In the genomic region with DNA sequence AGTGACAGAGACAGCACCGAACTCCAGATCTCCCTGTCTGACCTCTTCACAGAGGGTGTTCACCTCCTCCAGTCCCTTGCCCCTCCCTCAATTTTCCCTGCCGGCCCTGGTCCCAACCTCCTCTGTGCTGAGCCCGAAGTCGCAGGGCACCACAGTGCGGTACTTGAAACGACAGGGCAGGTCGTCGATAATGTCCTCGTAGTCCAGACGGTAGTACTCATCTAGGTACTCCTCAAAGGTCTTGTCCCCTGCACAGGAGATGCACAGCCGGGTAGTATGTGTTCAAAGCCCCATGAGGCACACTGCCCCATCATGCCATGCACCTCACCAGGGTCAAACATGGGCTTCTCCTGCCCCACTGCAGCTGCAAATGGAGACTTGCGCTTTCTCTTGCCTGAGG, we compare ENCODE assay signal across 20 mouse cellular contexts. TPM values are rescaled to one million over a fixed set of nuclear protein-coding genes. Genes with fewer than 3 reads are reported as not detected.
"Had no signal": no experiment of that assay in that cellular context is flagged by ENCODE, and none has a peak within 500 bp of the region (broad histone marks: within the 10 kb centered on the region; RNA-seq: fewer than 3 reads in every experiment).

No protein-coding gene starts in this region.

- DNase-seq: kidney, adult 18-20 months; kidney, adult 9 months; kidney, postnatal 14 days; kidney, postnatal 4 days; left cerebral cortex, postnatal 4 days; lung, adult 18-20 months; lung, postnatal 10 days; lung, postnatal 36 days; retina, postnatal 1 day; right cerebral cortex, postnatal 25 days; thymus, adult 18-20 months; thymus, postnatal 36 days had no signal

- ATAC-seq: intestine, embryonic 15.5 days had no signal

- H3K4me2 ChIP-seq: intestine, embryonic 15.5 days; limb, embryonic 12.5 days; limb, embryonic 15.5 days; lung, embryonic 15.5 days; midbrain, embryonic 15.5 days; neural tube, embryonic 13.5 days had no signal

- H3K9ac ChIP-seq: intestine, embryonic 15.5 days; limb, embryonic 12.5 days; limb, embryonic 15.5 days; lung, embryonic 15.5 days; midbrain, embryonic 15.5 days; neural tube, embryonic 13.5 days had no signal

- H3K4me3 ChIP-seq: intestine, embryonic 15.5 days; limb, embryonic 12.5 days; limb, embryonic 15.5 days; lung, embryonic 15.5 days; midbrain, embryonic 15.5 days; myocyte; neural tube, embryonic 13.5 days had no signal

- H3K27ac ChIP-seq: intestine, embryonic 15.5 days; limb, embryonic 12.5 days; limb, embryonic 15.5 days; lung, embryonic 15.5 days; midbrain, embryonic 15.5 days; neural tube, embryonic 13.5 days had no signal

- H3K4me1 ChIP-seq: intestine, embryonic 15.5 days; limb, embryonic 12.5 days; limb, embryonic 15.5 days; lung, embryonic 15.5 days; midbrain, embryonic 15.5 days; neural tube, embryonic 13.5 days had no signal

- H3K9me3 ChIP-seq: intestine, embryonic 15.5 days; limb, embryonic 12.5 days; limb, embryonic 15.5 days; lung, embryonic 15.5 days; midbrain, embryonic 15.5 days; neural tube, embryonic 13.5 days had no signal

- H3K27me3 ChIP-seq: intestine, embryonic 15.5 days; limb, embryonic 12.5 days; limb, embryonic 15.5 days; lung, embryonic 15.5 days; midbrain, embryonic 15.5 days; neural tube, embryonic 13.5 days had no signal

RNA-seq across cellular contexts. Expression of a gene that starts 27.5 kb away (rescaled TPM):
- polyA plus RNA-seq: intestine, embryonic 15.5 days; testis, adult 2 months had no signal

RNA-seq across cellular contexts. Expression of a gene that starts 36.4 kb away (rescaled TPM):
- polyA plus RNA-seq: myocyte had no signal
